Mouse (Mus musculus) embryonic fibroblast, embryonic 13.5 days (primary cell): ENCODE results near the gene Nfib. TPM values are rescaled to one million over a fixed set of nuclear protein-coding genes. Genes with fewer than 3 reads are reported as not detected.

Experiments
- H3K27ac ChIP-seq: 2 replicates; pipeline ENCODE4 v1.5.1; 2012; ENCODE audit warnings: low read length, control low read depth, inconsistent platforms; ENCODE audit not compliant: insufficient read depth
- H3K4me1 ChIP-seq: 2 replicates; pipeline ENCODE4 v1.6.1; 2011; ENCODE audit warnings: low read length; ENCODE audit not compliant: control insufficient read depth, insufficient read depth
- H3K4me3 ChIP-seq: 2 replicates; pipeline ENCODE4 v1.5.1; 2011; ENCODE audit warnings: mild to moderate bottlenecking, control low read depth, low read length; ENCODE audit not compliant: insufficient read depth
- CTCF ChIP-seq: IDR thresholded peaks from 2 replicates; pipeline ENCODE4 v1.5.1; 2011; ENCODE audit warnings: mild to moderate bottlenecking, control low read depth, low read length, moderate library complexity, borderline replicate concordance; ENCODE audit not compliant: insufficient read depth
- POLR2A ChIP-seq: IDR thresholded peaks from 2 replicates; pipeline ENCODE4 v1.6.1; 2011; ENCODE audit warnings: low read depth, mild to moderate bottlenecking, control low read depth, low read length, moderate library complexity
- polyA plus RNA-seq: library from polyadenylated mRNA; stranded (reverse); fragments of >200 nt; gene quantifications from 2 replicates; pipeline ENCODE4 v1.2.4, GENCODE M21; 2011; ENCODE audit warnings: low read depth; ENCODE audit not compliant: missing spikeins, insufficient read length

Nfib gene
- polyA plus RNA-seq, 1 experiment, result 69.5 TPM

DNA sequence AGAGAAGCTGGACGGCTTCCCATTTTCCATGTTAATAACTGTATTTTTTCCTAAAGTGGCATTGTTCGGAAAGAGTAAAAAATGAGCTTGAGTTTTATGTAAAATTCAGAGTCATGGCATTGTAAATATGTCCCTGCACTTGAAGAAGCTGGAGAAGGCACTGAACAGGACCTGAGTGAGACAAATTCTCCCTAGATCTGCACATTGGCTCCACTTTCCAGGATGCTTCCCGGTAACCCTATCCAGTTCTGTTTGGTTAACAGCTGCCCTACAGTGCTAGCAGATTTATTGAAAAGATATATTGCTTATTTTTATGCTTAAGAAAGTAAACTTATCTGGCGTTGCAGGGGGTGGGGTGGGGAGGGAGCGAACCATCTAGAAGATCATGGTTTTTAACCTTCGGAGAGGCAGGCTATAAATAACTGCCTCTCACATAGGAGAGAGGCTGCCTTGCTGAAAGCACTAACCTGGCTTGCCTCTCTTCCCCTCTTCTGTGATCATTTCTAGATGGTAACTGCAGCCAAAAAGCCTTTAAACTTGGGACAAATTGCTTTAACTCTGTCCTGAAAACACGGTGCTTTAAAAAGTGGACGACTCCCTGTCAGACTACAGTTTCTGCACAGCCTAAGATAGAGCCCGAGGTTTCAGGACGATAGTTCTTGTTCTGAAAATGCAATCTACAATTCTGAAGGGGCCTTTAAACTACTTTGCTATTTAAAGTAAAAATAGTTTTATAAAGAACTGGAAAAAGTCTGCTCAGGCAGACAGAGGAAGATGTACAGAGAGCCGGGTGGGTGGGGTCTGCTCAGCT, 394.4 kb downstream of the Nfib start:
- no peak overlapping the region for H3K4me3 ChIP-seq
- no peak overlapping the region for H3K27ac ChIP-seq
- no peaks in the 10 kb centered on the region for H3K4me1 ChIP-seq
- TF ChIP-seq POLR2A, result no peak

DNA sequence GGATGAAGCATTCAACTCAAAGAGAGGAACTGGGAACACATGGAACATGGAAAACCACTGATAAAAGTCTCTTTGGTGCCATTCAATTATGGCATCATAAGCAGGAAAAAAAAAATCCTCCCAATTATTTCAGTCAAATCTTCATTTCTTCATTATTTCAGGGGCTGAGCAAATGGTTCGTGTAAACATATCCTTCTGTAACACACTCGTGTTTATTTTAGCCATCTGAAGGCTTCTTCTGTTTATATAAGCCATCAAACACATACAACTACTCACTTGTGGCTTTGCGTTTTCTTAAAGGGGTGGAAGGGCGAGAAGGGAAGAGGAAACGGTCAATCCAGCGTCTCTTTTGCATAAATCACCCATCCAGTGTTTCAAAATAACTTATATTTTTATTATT, 399.5 kb downstream of the Nfib start:
- H3K4me1 ChIP-seq, result peaks cover 9% of the 10 kb centered on the region

DNA sequence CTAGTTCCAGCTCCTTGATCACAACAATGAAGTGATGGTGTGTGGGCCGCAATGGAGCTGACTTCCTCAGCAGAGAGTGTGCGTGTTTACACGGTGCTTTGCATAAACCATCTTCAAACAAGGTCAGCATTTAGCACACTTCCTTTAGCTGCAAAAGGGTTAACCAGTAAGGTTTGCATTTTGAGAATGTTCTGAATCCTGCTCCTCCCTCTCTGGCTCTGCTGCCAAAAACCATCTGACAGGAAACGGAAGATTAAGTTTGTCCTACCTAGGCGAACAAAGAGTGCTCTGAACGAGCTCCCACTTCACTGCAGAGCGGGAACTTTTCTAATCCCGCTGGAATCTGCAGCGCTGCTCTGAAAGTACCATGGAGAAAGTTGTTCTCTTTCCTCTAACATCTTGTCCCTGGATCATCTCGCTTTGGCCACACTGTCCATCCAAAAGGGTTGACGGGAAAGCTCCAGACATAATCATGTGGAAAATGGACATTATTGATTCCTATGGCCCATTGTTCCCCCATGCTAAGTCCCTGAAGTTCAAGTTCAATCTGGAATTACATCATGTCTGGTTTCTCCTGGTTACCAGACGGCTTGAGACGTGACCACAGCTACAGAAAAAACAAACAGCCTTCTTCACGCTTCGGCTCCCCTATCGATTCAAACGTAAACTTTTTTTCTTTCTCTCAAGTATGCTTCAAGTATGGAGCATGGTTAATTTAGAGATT, 401.2 kb downstream of the Nfib start:
- Histone ChIP-seq H3K4me1 (peaks cover 9% of the 10 kb centered on the region), H3K4me3 (no peak overlapping the region), H3K27ac (peak overlapping the region; percentile 48)
- TF ChIP-seq POLR2A (no peak), CTCF (no peak)

More for the DNA sequence above, 399.5 kb downstream of the Nfib start:
- Histone ChIP-seq H3K4me3 (no peak overlapping the region), H3K27ac (no peak overlapping the region)
- TF ChIP-seq POLR2A, result no peak
- TF ChIP-seq CTCF, result no peak

- H3K4me3 ChIP-seq, result no peak overlapping the region
- H3K27ac ChIP-seq, result no peak overlapping the region
- TF ChIP-seq POLR2A (no peak), CTCF (no peak)
- H3K4me1 ChIP-seq, result peaks cover 9% of the 10 kb centered on the region
Observed at GRCm38 (mm10) chr4:82303362-82303900, 402.1 kb downstream of the Nfib start.

- Histone ChIP-seq H3K4me1 (peaks cover 9% of the 10 kb centered on the region), H3K27ac (no peak overlapping the region)
- no peak for TF ChIP-seq CTCF
- no peak for TF ChIP-seq POLR2A
Observed at GRCm38 (mm10) chr4:82302901-82303300, 402.6 kb downstream of the Nfib start.

GRCm38 (mm10) chr4:82298606-82299005, 406.9 kb downstream of the Nfib start:
- no peaks in the 10 kb centered on the region for H3K4me1 ChIP-seq
- TF ChIP-seq CTCF, result no peak
- no peak for TF ChIP-seq POLR2A
- no peak overlapping the region for H3K27ac ChIP-seq
- no peak overlapping the region for H3K4me3 ChIP-seq

More at GRCm38 (mm10) chr4:82302901-82303300, 402.6 kb downstream of the Nfib start:
- no peak overlapping the region for H3K4me3 ChIP-seq

- no peak overlapping the region for H3K4me3 ChIP-seq
- no peak overlapping the region for H3K27ac ChIP-seq
- H3K4me1 ChIP-seq, result no peaks in the 10 kb centered on the region
- TF ChIP-seq CTCF (no peak), POLR2A (no peak)
Observed at GRCm38 (mm10) chr4:82297562-82297961, 408.0 kb downstream of the Nfib start.

DNA sequence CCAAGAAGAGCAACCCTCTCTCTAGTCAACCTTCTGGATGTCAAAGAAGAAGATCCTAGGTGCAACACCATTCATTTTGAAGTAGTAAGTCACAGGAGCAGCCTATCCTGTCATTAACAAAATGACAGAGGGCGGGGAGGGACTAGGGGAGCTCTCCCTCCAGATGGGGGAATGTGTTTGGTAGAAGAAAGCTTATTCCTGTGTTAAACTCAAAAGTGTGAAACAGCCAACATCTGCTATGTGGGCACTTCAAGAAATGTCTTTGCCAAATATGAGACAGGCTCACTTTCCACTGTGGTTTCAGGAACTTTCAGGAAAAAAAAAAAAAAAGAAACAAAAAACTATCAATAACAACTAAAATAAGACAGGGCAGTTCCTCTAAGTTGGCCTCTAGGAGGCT, 411.5 kb downstream of the Nfib start:
- H3K27ac ChIP-seq, result no peak overlapping the region
- TF ChIP-seq POLR2A, result no peak
- H3K4me1 ChIP-seq, result peaks cover 3% of the 10 kb centered on the region; the same call in 1 of the 2 replicates

GRCm38 (mm10) chr4:82291174-82291847, 414.2 kb downstream of the Nfib start:
- peaks cover 3% of the 10 kb centered on the region; the same call in 1 of the 2 replicates for H3K4me1 ChIP-seq
- TF ChIP-seq CTCF (no peak), POLR2A (no peak)
- no peak overlapping the region for H3K27ac ChIP-seq
- H3K4me3 ChIP-seq, result no peak overlapping the region

More for the DNA sequence above, 411.5 kb downstream of the Nfib start:
- no peak overlapping the region for H3K4me3 ChIP-seq

DNA sequence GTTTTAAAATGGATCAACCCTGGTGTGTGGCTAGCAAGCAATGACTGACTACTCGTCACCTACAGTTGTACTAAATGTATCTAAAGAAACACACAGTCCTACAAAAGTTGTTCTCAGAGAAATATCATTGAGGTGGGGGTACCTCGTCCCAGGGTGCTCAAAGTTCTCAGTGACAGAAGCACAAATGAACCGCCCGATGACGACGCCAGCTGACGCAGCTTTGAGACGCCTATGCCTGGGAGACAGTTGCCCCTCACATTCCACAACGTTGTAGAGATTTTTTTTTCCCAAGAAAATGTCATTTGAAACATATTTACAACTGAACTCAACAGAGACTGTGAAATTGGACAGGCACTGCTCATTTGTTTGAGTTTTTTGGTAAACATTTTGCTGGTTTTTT, 414.9 kb downstream of the Nfib start:
- peaks cover 3% of the 10 kb centered on the region; the same call in 1 of the 2 replicates for H3K4me1 ChIP-seq
- TF ChIP-seq POLR2A (no peak), CTCF (no peak)
- H3K27ac ChIP-seq, result no peak overlapping the region

More for the DNA sequence above, 414.9 kb downstream of the Nfib start:
- H3K4me3 ChIP-seq, result no peak overlapping the region
